Mouse (Mus musculus): Measurements from ENCODE around the gene Tacc2. TPM values are rescaled to one million over a fixed set of nuclear protein-coding genes. Genes with fewer than 3 reads are reported as not detected.

Tacc2 gene
- polyA plus RNA-seq, 1 experiment = 44.6 TPM

DNA sequence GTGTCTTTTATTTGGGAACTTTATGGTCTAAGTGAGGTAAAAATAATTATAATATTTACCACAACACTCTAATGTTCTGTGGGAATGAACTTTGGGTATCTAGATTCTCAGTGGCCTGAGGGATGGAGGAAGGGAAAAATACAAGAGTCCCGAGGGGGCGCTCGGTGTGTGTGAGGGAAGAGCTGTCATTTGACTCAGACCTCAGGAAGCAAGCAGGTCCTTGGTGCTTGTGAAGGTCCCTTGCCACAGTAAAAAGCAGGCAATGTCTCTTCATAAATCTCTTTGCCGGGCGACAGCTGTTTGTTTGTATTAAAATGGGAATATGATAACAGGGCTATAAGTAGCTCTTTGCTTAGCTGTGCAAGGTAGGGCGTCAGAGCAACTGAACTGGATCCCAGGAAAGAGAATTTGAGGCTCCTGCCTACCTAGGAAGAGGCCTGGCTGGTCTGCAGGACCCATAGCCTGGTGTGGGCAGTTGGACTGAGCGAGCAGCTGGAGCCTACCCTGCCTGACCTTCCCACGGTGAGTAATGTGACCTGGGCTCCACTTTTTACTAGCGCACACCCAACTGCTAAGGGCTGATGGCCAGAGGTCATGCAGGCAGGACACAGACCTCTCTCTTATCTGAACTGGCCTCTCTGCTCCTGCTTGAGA, 8.3 kb upstream of the Tacc2 start:
- TF ChIP-seq CTCF (IDR thresholded peaks at IDR 0.05; ENCODE audit: extremely low read depth, insufficient read depth, low read length) = no peak
- no peak for TF ChIP-seq POLR2A (IDR thresholded peaks at IDR 0.05; ENCODE audit: extremely low read depth, insufficient read depth, low read length)
- Histone ChIP-seq H3K4me1 (ENCODE audit: control insufficient read depth, insufficient read depth, low read length) (no peaks in the 10 kb centered on the region), H3K4me3 (ENCODE audit: insufficient read depth, low read length) (no peak overlapping the region), H3K27ac (ENCODE audit: insufficient read depth, low read length) (no peak overlapping the region)

- H3K4me1 ChIP-seq (ENCODE audit: control insufficient read depth, insufficient read depth, low read length) = no peaks in the 10 kb centered on the region
- no peak overlapping the region for H3K27ac ChIP-seq (ENCODE audit: insufficient read depth, low read length)
- no peak overlapping the region for H3K4me3 ChIP-seq (ENCODE audit: insufficient read depth, low read length)
- no peak for TF ChIP-seq POLR2A (IDR thresholded peaks at IDR 0.05; ENCODE audit: extremely low read depth, insufficient read depth, low read length)
- TF ChIP-seq CTCF (IDR thresholded peaks at IDR 0.05; ENCODE audit: extremely low read depth, insufficient read depth, low read length) = no peak
Measured at GRCm38 (mm10) chr7:130570472-130570871, 6.8 kb upstream of the Tacc2 start.

DNA sequence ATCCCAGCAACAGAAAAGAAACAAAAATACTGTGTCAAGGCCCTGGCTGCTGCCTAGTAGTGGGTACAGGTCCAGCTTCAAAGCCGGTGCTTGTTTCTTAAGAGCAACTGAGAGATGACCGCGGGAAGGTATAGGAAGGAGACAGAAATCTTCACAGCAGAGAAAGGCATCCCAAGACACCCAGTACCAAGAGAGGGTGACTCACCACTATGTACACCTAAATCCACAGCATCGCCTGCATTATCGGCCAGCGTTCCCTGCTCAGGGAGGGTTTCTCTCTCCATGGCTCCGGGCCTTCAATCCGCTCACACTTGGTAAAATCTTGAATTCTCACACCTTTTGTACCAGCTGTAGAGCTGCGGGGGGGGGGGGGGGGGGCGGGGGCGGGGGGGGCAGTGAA, 4.4 kb upstream of the Tacc2 start, which contains the start of gene Nsmce4a:
Nsmce4a (minus strand) TSS at position 298 of the 400 bp plus-strand sequence.
- peaks cover 2% of the 10 kb centered on the region; the same call in 1 of the 2 replicates for H3K4me1 ChIP-seq (ENCODE audit: control insufficient read depth, insufficient read depth, low read length)
- no peak within 1 kb of the TSS for H3K4me3 ChIP-seq (ENCODE audit: insufficient read depth, low read length)
- TF ChIP-seq POLR2A (IDR thresholded peaks at IDR 0.05; ENCODE audit: extremely low read depth, insufficient read depth, low read length) = no peak
- TF ChIP-seq CTCF (IDR thresholded peaks at IDR 0.05; ENCODE audit: extremely low read depth, insufficient read depth, low read length) = no peak
- no peak within 1 kb of the TSS for H3K27ac ChIP-seq (ENCODE audit: insufficient read depth, low read length)

- H3K27ac ChIP-seq (ENCODE audit: insufficient read depth, low read length) = no peak overlapping the region
- peaks cover 2% of the 10 kb centered on the region; the same call in 1 of the 2 replicates for H3K4me1 ChIP-seq (ENCODE audit: control insufficient read depth, insufficient read depth, low read length)
- TF ChIP-seq CTCF (IDR thresholded peaks at IDR 0.05; ENCODE audit: extremely low read depth, insufficient read depth, low read length) (no peak), POLR2A (IDR thresholded peaks at IDR 0.05; ENCODE audit: extremely low read depth, insufficient read depth, low read length) (no peak)
- no peak overlapping the region for H3K4me3 ChIP-seq (ENCODE audit: insufficient read depth, low read length)
Measured at GRCm38 (mm10) chr7:130573746-130574145, 3.5 kb upstream of the Tacc2 start.

DNA sequence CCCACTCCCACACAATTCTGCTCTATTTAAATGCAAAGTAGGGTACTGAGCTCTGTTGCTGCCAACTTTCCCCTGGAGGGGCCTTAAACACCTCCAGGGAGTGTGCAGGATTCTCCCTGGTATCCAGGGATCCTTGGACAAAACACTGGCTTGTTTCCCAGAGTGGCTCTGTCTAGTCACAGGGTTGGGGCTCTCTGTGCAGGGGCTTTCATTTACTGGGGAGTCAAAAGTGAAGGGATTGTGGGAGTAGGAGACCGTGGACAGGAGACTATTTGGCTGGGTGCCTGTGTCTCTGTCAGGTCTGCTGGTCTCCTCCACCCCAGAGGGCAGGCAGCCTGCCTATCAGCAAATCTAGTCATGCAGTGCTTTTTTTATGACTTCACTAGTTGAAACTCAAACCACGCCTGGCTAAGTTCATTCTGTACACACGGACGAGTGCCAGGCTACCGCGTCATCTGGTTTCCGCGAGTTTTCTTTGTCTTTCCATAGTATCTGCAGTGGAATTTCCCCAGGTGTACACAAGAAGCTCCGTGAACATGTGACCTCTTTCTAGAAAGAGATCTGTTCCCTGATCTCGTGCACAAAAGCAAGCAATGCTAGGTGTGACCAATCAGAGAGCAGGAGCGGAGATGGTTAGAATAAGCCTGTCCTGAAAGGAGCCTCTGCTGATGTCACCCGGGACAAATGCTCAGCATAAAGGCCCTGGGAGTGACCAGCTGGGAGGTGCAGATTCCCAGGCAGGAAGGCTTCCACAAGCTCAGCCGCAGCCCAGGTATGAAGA, 2.8 kb upstream of the Tacc2 start:
- H3K4me3 ChIP-seq (ENCODE audit: insufficient read depth, low read length) = no peak overlapping the region
- TF ChIP-seq CTCF (IDR thresholded peaks at IDR 0.05; ENCODE audit: extremely low read depth, insufficient read depth, low read length) (no peak), POLR2A (IDR thresholded peaks at IDR 0.05; ENCODE audit: extremely low read depth, insufficient read depth, low read length) (no peak)
- H3K4me1 ChIP-seq (ENCODE audit: control insufficient read depth, insufficient read depth, low read length) = peaks cover 2% of the 10 kb centered on the region; the same call in 1 of the 2 replicates
- no peak overlapping the region for H3K27ac ChIP-seq (ENCODE audit: insufficient read depth, low read length)

DNA sequence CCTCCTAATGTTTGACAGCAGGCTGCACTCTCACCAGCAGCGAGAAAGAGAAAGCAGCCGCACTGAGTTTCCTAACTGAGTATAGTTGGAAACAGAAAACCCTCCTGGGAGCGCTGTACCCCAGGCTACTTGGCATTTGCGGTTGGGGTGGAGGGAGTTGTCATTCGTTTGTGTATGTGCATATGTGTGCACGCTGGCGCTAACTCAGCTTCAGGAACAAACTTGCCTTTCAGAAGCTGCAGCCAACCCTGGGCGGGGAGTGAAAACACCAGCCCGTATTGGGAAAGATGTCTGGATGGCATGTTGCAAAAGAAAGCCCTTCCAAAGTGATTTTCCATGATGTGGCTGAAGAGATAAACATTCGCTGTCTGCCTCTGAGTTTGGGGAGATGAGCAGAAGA, 257 bp upstream of the Tacc2 start:
- no peak for TF ChIP-seq CTCF (IDR thresholded peaks at IDR 0.05; ENCODE audit: extremely low read depth, insufficient read depth, low read length)
- TF ChIP-seq POLR2A (IDR thresholded peaks at IDR 0.05; ENCODE audit: extremely low read depth, insufficient read depth, low read length) = no peak
- no peak overlapping the region for H3K4me3 ChIP-seq (ENCODE audit: insufficient read depth, low read length)

GRCm38 (mm10) chr7:130578066-130578465, 828 bp downstream of the Tacc2 start:
- Histone ChIP-seq H3K27ac (ENCODE audit: insufficient read depth, low read length) (no peak overlapping the region), H3K4me3 (ENCODE audit: insufficient read depth, low read length) (no peak overlapping the region), H3K4me1 (ENCODE audit: control insufficient read depth, insufficient read depth, low read length) (peaks cover 2% of the 10 kb centered on the region; the same call in 1 of the 2 replicates)
- TF ChIP-seq POLR2A (IDR thresholded peaks at IDR 0.05; ENCODE audit: extremely low read depth, insufficient read depth, low read length) (no peak), CTCF (IDR thresholded peaks at IDR 0.05; ENCODE audit: extremely low read depth, insufficient read depth, low read length) (no peak)

More for the DNA sequence above, 257 bp upstream of the Tacc2 start:
- Histone ChIP-seq H3K27ac (ENCODE audit: insufficient read depth, low read length) (no peak overlapping the region), H3K4me1 (ENCODE audit: control insufficient read depth, insufficient read depth, low read length) (peaks cover 2% of the 10 kb centered on the region; the same call in 1 of the 2 replicates)

DNA sequence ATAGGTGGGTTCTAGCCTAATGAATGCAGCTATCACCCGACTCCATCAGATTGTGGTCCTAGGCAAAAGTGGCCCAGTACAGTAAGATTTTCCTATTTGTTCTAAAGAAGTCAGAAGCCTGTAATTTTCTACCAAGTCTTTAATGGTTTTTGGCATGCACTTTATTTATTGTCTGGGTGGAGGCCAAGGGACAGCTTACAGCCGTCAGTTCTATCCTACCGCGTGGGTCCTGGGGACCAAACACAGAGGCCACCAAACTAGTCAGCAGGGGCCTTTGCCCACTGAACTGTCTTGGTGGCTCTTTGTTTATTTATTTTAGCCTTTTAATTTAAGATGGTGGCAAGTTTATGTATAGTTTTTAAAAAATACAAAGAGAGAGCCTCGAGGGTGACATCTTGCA, 1.4 kb downstream of the Tacc2 start:
- no peak overlapping the region for H3K27ac ChIP-seq (ENCODE audit: insufficient read depth, low read length)
- no peak overlapping the region for H3K4me3 ChIP-seq (ENCODE audit: insufficient read depth, low read length)
- TF ChIP-seq CTCF (IDR thresholded peaks at IDR 0.05; ENCODE audit: extremely low read depth, insufficient read depth, low read length) (no peak), POLR2A (IDR thresholded peaks at IDR 0.05; ENCODE audit: extremely low read depth, insufficient read depth, low read length) (no peak)
- H3K4me1 ChIP-seq (ENCODE audit: control insufficient read depth, insufficient read depth, low read length) = peaks cover 2% of the 10 kb centered on the region; the same call in 1 of the 2 replicates

- no peak overlapping the region for H3K4me3 ChIP-seq (ENCODE audit: insufficient read depth, low read length)
- H3K27ac ChIP-seq (ENCODE audit: insufficient read depth, low read length) = no peak overlapping the region
- H3K4me1 ChIP-seq (ENCODE audit: control insufficient read depth, insufficient read depth, low read length) = peaks cover 3% of the 10 kb centered on the region; the same call in 1 of the 2 replicates
- TF ChIP-seq POLR2A (IDR thresholded peaks at IDR 0.05; ENCODE audit: extremely low read depth, insufficient read depth, low read length) (no peak), CTCF (IDR thresholded peaks at IDR 0.05; ENCODE audit: extremely low read depth, insufficient read depth, low read length) (no peak)
Measured at GRCm38 (mm10) chr7:130586521-130587072, 9.4 kb downstream of the Tacc2 start.

Data from cortical plate, adult 2 months (tissue).